Mouse (Mus musculus) heart, embryonic 12.5 days (tissue): ENCODE results near the gene A230050P20Rik. TPM values are rescaled to one million over a fixed set of nuclear protein-coding genes. Genes with fewer than 3 reads are reported as not detected.
A peak's percentile ranks its signal among the peaks of the same experiment; 100 is the strongest.
"Not testable (repeated sequence)": the region's sequence is repeated elsewhere in the genome, so short reads cannot be mapped to it uniquely, and the experiment has no call there.

ENCODE experiments used
- ATAC-seq: fragments of 200-750 bp; cut with Nextera tagmentation; 2 replicates; pipeline ENCODE4 v1.8.0; 2017; ENCODE audit warnings: moderate TSS enrichment, moderate library complexity; ENCODE audit not compliant: insufficient number of reproducible peaks, low FRiP score
- H3K27ac ChIP-seq: fragments of 300-500 bp; sonication (generic); 2 replicates; pipeline ENCODE4 v1.5.1; 2016; ENCODE audit warnings: mild to moderate bottlenecking, moderate library complexity; ENCODE audit not compliant: poor library complexity, severe bottlenecking
- H3K27me3 ChIP-seq: fragments of 300-500 bp; sonication (generic); replicated peaks from 2 replicates; pipeline ENCODE4 v1.6.1; 2016; ENCODE audit warnings: mild to moderate bottlenecking, moderate library complexity
- H3K36me3 ChIP-seq: fragments of 300-500 bp; sonication (generic); 2 replicates; pipeline ENCODE4 v1.6.1; 2016; ENCODE audit warnings: mild to moderate bottlenecking, moderate library complexity
- H3K4me1 ChIP-seq: fragments of 300-500 bp; sonication (generic); replicated peaks from 2 replicates; pipeline ENCODE4 v1.6.1; 2016; ENCODE audit warnings: mild to moderate bottlenecking
- H3K4me2 ChIP-seq: fragments of 300-500 bp; sonication (generic); 2 replicates; pipeline ENCODE4 v1.6.1; 2016; ENCODE audit warnings: mild to moderate bottlenecking, moderate library complexity
- H3K4me3 ChIP-seq: fragments of 300-500 bp; sonication (generic); 2 replicates; pipeline ENCODE4 v1.5.1; 2016; ENCODE audit warnings: mild to moderate bottlenecking
- H3K9ac ChIP-seq: fragments of 300-500 bp; sonication (generic); 2 replicates; pipeline ENCODE4 v1.6.1; 2016; ENCODE audit warnings: mild to moderate bottlenecking, moderate library complexity
- H3K9me3 ChIP-seq: fragments of 300-500 bp; sonication (generic); replicated peaks from 2 replicates; pipeline ENCODE4 v1.6.1; 2016; ENCODE audit warnings: mild to moderate bottlenecking, moderate library complexity
- WGBS: fragments of 180-500 bp; shearing (Covaris S2); methylation state at CpG from one replicate; pipeline ENCODE4 v1.1.7; 2016; 5-methylcytosine and 5-hydroxymethylcytosine counted together
- polyA plus RNA-seq: library from polyadenylated mRNA; unstranded; fragments of >200 nt; fragmentation: Nextera tagmentation; extraction: Ambion mirVana; gene quantifications from 2 replicates; pipeline ENCODE4 v1.2.1, GENCODE M21; 2016

The A230050P20Rik gene
- polyA plus RNA-seq = 6.5 and 7.1 TPM in 2 replicates

GRCm38 (mm10) chr9:20868448-20869001 lies at the start of gene A230050P20Rik:
Gene A230050P20Rik (plus strand): TSS chr9:20868642.
- Histone ChIP-seq H3K9me3 (no peaks in the 10 kb centered on the region), H3K27ac (no peak within 1 kb of the TSS), H3K4me3 (peak within 1 kb of the TSS; percentile 55), H3K4me2 (peak within 1 kb of the TSS; percentile 69), H3K4me1 (peaks cover 10% of the 10 kb centered on the region), H3K9ac (peak within 1 kb of the TSS; percentile 43), H3K36me3 (0 out of 2 replicates have a peak, but pooled peaks cover 2% of the 10 kb centered on the region), H3K27me3 (peaks cover 57% of the 10 kb centered on the region)
- ATAC-seq = peak; percentile 49
- WGBS = 7% methylated on average over 53 of the region's 53 CpGs

- Histone ChIP-seq H3K36me3 (no peaks in the 10 kb centered on the region), H3K4me1 (peaks cover 2% of the 10 kb centered on the region), H3K4me2 (no peak overlapping the region), H3K9ac (no peak overlapping the region), H3K27me3 (peaks cover 11% of the 10 kb centered on the region), H3K4me3 (no peak overlapping the region), H3K27ac (no peak overlapping the region), H3K9me3 (no peaks in the 10 kb centered on the region)
- no peak for ATAC-seq
- WGBS = 76% methylated on average over 5 of the region's 5 CpGs
Observed at GRCm38 (mm10) chr9:20820001-20820400, 48.4 kb upstream of the A230050P20Rik start.

GRCm38 (mm10) chr9:20822821-20823220 lies 45.6 kb upstream of the A230050P20Rik start:
- ATAC-seq = no peak
- Histone ChIP-seq H3K4me1 (no peaks in the 10 kb centered on the region), H3K9me3 (no peaks in the 10 kb centered on the region), H3K27ac (no peak overlapping the region), H3K9ac (no peak overlapping the region), H3K4me3 (no peak overlapping the region), H3K4me2 (no peak overlapping the region), H3K27me3 (no peaks in the 10 kb centered on the region), H3K36me3 (no peaks in the 10 kb centered on the region)
- 78% methylated on average over 3 of the region's 3 CpGs for WGBS

DNA sequence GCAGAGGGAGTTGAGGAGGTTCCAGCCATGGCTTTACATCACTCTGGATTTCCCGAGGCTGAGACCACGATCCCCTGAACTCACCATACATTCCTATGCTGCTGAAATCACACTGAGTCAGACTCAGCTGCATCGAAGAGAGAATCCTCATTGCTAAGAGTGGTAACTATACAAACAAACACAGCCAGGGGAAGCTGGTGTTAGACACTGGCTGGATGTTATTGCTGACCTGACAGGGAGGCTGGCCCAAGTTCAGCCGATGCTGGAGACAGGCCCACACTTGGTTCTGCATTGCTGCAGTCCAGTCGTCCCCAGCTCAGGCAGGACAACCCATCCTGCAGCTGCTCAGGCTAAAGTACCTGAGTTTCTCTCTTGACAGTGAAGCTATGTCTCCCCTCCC lies 42.7 kb upstream of the A230050P20Rik start:
- no peak overlapping the region for H3K4me2 ChIP-seq
- H3K9ac ChIP-seq = no peak overlapping the region
- ATAC-seq = no peak
- H3K27ac ChIP-seq = no peak overlapping the region
- WGBS = 55% methylated on average over 5 of the region's 5 CpGs
- peaks cover 17% of the 10 kb centered on the region for H3K27me3 ChIP-seq
- no peaks in the 10 kb centered on the region for H3K36me3 ChIP-seq
- peaks cover 5% of the 10 kb centered on the region; the same call in 1 of the 2 replicates for H3K4me1 ChIP-seq
- H3K4me3 ChIP-seq = no peak overlapping the region
- H3K9me3 ChIP-seq = no peaks in the 10 kb centered on the region

GRCm38 (mm10) chr9:20828127-20828526 lies 40.3 kb upstream of the A230050P20Rik start:
- Histone ChIP-seq H3K27me3 (peaks cover 32% of the 10 kb centered on the region), H3K4me3 (no peak overlapping the region), H3K4me2 (no peak overlapping the region), H3K9me3 (no peaks in the 10 kb centered on the region), H3K27ac (no peak overlapping the region), H3K4me1 (peaks cover 6% of the 10 kb centered on the region; the same call in 1 of the 2 replicates), H3K9ac (no peak overlapping the region), H3K36me3 (no peaks in the 10 kb centered on the region)
- no peak for ATAC-seq
- 81% methylated on average over 1 of the region's 1 CpGs for WGBS

- Histone ChIP-seq H3K4me1 (peaks cover 6% of the 10 kb centered on the region; the same call in 1 of the 2 replicates), H3K4me3 (no peak overlapping the region), H3K9me3 (no peaks in the 10 kb centered on the region), H3K9ac (no peak overlapping the region), H3K36me3 (no peaks in the 10 kb centered on the region), H3K27me3 (peaks cover 45% of the 10 kb centered on the region), H3K4me2 (0 out of 2 replicates have a peak overlapping the region, but pooled peaks have one; percentile 17), H3K27ac (no peak overlapping the region; the same call in 1 of the 2 replicates)
- WGBS = 15% methylated on average over 19 of the region's 19 CpGs
- ATAC-seq = peak; percentile 79
Observed at GRCm38 (mm10) chr9:20830901-20831643, 37.4 kb upstream of the A230050P20Rik start.

GRCm38 (mm10) chr9:20834881-20835280 lies 33.6 kb upstream of the A230050P20Rik start:
- Histone ChIP-seq H3K4me3 (no peak overlapping the region), H3K27me3 (peaks cover 38% of the 10 kb centered on the region), H3K36me3 (no peaks in the 10 kb centered on the region), H3K27ac (no peak overlapping the region), H3K4me2 (no peak overlapping the region), H3K4me1 (peaks cover 6% of the 10 kb centered on the region; the same call in 1 of the 2 replicates), H3K9ac (no peak overlapping the region), H3K9me3 (no peaks in the 10 kb centered on the region)
- WGBS = 75% methylated on average over 1 of the region's 1 CpGs
- no peak for ATAC-seq

GRCm38 (mm10) chr9:20835431-20835954 lies 32.9 kb upstream of the A230050P20Rik start:
- not testable (repeated sequence) for ATAC-seq, H3K27ac ChIP-seq, H3K4me1 ChIP-seq, H3K4me3 ChIP-seq, H3K9ac ChIP-seq, H3K9me3 ChIP-seq, H3K36me3 ChIP-seq, H3K4me2 ChIP-seq
- peaks cover 32% of the 10 kb centered on the region for H3K27me3 ChIP-seq
- 73% methylated on average over 11 of the region's 11 CpGs for WGBS

DNA sequence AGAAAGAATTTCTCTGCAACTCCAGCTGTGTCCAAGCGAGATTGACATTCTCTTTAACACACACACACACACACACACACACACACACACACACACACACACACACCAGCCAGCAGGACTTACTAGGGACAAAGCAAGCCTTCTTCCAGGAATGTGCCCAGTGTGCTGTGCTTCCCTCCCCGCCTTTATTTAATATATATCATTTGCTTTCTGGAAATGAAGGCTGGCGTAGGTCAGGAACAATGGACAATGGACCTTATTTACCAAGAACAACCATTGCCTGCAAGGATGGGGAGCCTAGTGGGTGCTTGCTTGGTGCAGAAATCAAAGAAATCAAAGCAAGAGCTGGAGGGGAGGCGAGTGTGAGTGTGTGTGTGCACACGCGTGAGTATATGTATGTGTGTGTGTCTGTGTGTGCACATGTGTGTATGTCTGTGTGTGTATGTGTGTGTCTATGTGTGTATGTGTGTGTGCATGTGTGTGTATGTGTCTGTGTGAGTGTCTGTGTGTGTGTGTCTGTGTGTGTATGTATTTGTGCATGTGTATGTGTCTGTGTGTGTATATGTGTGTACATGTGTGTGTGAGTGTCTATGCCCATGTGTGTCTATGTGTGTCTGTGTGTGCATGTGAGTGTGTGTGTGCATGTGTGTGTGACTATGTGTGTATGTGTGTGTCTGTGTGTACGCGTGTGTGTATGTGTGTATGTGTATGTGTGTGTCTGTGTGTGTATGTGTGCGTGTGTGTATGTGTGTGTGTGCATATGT lies 31.1 kb upstream of the A230050P20Rik start:
- no peaks in the 10 kb centered on the region for H3K9me3 ChIP-seq
- H3K27ac ChIP-seq = no peak overlapping the region
- peaks cover 23% of the 10 kb centered on the region for H3K27me3 ChIP-seq
- H3K9ac ChIP-seq = no peak overlapping the region
- H3K4me2 ChIP-seq = no peak overlapping the region
- 85% methylated on average over 9 of the region's 9 CpGs for WGBS
- no peaks in the 10 kb centered on the region for H3K4me1 ChIP-seq
- no peak for ATAC-seq
- H3K36me3 ChIP-seq = no peaks in the 10 kb centered on the region
- no peak overlapping the region for H3K4me3 ChIP-seq

GRCm38 (mm10) chr9:20838931-20839330 lies 29.5 kb upstream of the A230050P20Rik start:
- ATAC-seq = no peak
- Histone ChIP-seq H3K27me3 (peaks cover 8% of the 10 kb centered on the region; the same call in 1 of the 2 replicates), H3K4me2 (no peak overlapping the region), H3K9ac (no peak overlapping the region), H3K4me3 (no peak overlapping the region), H3K9me3 (no peaks in the 10 kb centered on the region), H3K27ac (no peak overlapping the region), H3K4me1 (no peaks in the 10 kb centered on the region), H3K36me3 (no peaks in the 10 kb centered on the region)
- WGBS = 49% methylated on average over 6 of the region's 6 CpGs

GRCm38 (mm10) chr9:20842211-20842610 lies 26.2 kb upstream of the A230050P20Rik start:
- Histone ChIP-seq H3K27me3 (peaks cover 21% of the 10 kb centered on the region), H3K4me1 (no peaks in the 10 kb centered on the region), H3K9ac (no peak overlapping the region), H3K4me3 (no peak overlapping the region), H3K36me3 (no peaks in the 10 kb centered on the region), H3K4me2 (no peak overlapping the region), H3K27ac (no peak overlapping the region), H3K9me3 (no peaks in the 10 kb centered on the region)
- WGBS = 42% methylated on average over 4 of the region's 4 CpGs
- ATAC-seq = no peak
